Mouse (Mus musculus): Measurements from ENCODE around the gene Tmem232.

DNA sequence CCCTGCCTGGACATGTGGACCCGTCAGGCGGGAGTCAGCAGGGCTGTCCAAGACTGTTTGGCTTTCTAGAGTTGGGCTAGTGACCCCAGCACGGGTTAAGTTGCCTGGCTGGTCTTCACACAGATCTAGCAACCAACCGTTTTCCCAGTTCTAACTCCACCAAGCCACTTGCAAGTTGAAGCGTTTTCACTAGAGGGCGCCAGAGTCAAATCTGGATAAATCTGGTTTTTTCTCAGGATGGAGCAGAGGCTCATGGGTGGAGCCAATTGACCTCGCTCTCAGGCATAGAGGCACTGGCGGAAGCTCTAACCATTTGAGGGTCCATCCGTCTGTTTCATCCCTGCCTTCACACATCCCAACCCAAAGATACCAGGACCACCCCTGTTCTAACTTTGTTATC, 17.6 kb upstream of the Tmem232 start:
- TF ChIP-seq CTCF (IDR thresholded peaks at IDR 0.05; ENCODE audit: extremely low read depth, insufficient read depth, insufficient read length, insufficient replicate concordance): peak; percentile 33; the same call in 1 of the 2 replicates
- no peak for TF ChIP-seq POLR2A (IDR thresholded peaks at IDR 0.05; ENCODE audit: low read depth, low read length)
